Mouse (Mus musculus) thymus, postnatal 10 days (tissue): Measurements from ENCODE around the gene Lysmd1.
A peak's percentile ranks its signal among the peaks of the same experiment; 100 is the strongest.
"Not testable (repeated sequence)": the region's sequence is repeated elsewhere in the genome, so short reads cannot be mapped to it uniquely, and the experiment has no call there.

Experiments used
- DNase-seq, 2 experiments: peaks; one replicate each; pipeline ENCODE4 v3.0.0; 2021; ENCODE audit warnings: low spot score in 2 of 2

Lysmd1 gene

DNA sequence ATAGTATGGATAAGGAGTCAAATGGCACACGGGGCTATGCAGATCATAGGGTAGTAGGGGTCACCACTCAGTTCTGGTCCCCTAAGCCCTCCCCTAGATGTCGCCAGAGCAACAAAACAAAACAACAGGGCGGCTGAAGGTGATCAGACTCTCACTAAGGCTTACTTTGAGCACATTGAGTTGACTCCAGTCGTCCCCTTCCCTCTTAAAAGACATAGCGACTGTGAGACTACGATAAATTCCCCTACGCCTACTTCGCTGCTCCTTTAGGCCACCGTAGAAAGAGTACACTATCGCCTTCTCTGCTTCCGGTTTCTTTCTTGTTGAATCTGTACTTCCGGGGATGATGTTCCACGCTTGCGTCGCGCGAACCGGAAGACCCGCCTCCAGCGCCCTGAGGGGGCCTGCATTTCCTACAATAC is at the start of gene Lysmd1, which contains the start of gene Scnm1:
Gene Lysmd1 (plus strand): TSS at position 409 of the 422 bp plus-strand sequence.
Gene Scnm1 (minus strand): TSS at position 332 of the 422 bp plus-strand sequence.
- DNase-seq: peak; percentile 87 to 88

DNA sequence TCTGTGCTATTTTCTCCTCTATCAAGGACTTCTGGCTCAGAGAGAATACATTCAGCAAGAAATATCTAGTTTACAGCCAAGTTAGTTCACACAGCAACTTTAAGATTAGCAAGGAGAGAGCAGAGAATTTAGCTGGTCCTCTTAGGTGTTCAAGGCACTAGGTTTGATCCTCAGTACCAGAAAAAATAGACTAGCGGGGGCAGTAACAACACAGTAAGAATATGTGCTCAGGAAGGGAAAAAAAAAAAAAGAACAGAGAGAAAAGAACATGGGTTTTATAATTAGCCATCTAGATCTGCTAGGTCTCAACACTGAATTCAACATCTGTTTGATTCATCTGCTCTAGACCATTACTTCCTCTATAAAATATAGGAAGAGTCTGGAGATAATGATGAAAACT is 45.8 kb upstream of the Lysmd1 start:
- DNase-seq: no peak

DNA sequence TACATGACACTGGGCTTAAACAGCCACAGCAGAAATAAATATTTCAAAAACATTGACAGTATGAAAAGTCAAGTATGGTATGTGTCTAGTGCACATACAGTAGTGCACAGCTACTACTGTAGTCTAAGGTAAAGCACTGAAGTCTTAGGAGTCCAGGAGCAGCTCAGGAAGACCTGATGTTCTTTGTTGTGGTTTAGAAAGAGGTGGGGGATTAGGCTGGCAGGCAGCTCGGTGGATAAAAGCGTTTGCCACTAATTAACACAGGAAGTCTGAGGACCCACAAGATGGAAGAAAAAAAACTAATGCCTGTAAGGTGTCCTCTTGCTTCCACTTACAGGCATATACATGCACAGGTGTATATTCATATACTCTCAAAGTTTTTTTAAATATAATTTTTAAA is 33.0 kb upstream of the Lysmd1 start:
- DNase-seq: no peak

DNA sequence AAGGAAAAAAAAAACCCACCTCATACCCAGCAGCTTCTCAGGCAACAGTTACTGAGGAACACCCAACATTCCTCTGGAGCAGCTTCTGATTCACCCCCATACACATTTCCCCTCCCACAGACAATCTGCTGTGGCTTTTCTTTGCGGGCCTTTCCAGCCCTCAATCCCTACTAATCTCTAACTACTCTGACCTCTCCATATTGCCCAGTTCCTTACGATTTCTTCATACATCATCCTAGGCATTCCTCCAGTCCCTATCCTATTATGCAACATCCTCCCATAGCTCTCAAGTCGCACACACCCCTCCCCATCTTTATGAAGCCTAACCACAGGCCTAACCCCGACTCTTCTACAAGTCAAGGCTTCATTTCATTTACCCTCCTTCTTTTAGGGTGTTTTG is 28.8 kb upstream of the Lysmd1 start:
- no peak for DNase-seq

DNA sequence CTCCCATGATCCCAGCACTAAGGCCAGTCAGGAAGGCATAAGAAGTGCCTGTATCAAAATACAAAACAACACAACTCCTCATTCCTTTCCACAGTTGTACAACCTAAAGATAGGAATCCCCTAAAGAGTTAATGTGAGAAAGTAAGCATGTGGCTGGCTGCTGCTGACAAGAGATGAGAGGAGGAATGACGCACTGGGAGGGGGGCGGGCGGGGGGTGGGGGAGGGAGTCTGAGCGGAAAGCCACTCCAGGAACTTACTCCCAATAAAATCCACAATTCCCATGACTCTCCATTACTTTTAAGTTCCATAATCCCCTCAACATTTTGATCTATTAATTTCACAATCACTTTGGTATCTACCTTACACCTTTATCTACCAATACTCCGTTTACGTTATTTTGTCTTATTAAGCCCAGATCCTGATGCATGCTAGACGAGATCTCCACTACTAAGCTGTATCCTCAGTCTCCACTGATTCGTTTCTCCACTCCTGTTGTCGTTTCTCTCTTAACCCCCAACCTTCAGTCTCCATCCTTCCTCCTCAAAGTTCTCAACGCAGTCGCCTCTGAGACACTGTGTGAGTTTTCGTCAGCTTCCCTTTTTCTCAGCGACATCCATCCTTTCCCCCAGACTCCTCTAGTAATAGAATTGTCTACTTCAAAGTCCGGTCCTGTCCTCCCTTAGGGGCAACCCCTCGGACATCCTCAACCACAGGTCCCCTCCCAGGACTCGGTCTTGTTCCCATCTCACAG is 28.1 kb upstream of the Lysmd1 start:
- no peak for DNase-seq

DNA sequence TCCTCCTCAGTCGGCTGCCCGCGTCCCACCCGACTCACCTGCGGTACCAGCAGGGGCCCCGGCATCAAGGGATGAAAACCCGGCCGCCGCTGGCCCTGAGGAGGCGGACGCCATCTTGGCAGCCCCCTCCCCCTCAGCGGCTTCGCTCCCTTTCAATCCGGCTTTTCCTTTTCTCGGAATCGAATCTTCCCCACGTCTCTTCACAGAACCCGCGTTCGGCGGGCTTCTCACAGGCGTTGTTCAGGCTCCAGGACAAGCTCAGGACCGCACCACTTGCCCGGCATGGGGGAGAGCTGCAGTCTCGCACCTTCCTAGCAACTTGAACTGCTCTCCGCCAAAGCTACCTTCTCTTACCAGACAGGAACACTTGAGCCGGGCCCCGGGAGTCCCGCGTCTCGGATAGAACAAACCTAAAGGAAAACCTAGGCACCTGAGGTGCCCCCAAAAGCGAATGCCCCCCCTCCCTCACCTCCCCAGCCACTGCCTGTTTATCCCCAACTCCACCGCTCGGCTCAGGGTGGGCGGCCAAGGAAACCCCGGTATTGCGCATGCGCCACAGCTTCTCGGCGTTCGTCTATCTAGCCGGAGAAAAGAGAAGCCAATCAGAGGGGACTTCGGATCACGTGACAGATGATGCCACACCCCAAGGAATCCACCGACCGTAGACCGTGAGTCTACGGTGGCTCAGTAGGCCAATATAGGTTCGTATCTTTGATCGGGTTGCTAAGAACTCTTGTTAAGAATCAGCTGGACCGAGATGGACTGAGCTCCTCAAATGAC is 27.4 kb upstream of the Lysmd1 start, which contains the start of gene Pip5k1a:
Gene Pip5k1a (minus strand): TSS at position 593 of the 780 bp plus-strand sequence.
- peak; percentile 97 to 98 for DNase-seq

DNA sequence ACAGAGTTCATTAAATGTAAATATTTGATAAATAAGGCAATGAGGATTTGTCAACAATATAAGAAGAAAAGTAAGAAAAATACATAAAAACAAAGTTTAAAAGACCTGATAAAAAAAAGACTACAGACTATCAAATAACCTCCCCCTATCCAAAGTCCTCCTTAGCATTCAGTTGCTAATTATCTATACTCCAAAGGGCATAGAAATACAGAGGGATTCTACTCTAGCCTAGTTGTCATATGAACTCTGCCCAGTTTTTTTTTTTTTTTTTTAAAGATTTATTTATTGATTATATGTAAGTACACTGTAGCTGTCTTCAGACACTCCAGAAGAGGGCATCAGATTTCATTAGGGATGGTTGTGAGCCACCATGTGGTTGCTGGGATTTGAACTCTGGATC is 26.6 kb upstream of the Lysmd1 start:
- DNase-seq: not testable (repeated sequence)

DNA sequence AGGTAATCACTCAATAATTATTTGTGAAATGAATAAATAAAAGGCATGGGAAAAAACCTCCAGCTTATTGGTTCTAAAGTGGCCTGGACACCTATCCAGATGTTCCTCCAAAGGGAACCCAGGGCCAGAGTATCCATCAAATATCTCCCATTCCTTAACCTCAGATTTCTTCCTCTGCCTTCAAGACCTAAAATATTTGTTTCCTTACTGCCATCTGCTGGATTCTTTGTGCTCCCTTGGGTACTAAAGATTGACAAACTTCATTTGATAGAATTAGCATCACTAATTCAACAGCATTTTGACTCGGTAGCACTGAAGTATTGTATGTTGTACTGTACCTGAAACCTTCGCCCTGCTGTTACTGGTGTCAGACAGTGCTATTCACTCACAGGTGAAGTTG is 26.0 kb upstream of the Lysmd1 start:
- no peak for DNase-seq

DNA sequence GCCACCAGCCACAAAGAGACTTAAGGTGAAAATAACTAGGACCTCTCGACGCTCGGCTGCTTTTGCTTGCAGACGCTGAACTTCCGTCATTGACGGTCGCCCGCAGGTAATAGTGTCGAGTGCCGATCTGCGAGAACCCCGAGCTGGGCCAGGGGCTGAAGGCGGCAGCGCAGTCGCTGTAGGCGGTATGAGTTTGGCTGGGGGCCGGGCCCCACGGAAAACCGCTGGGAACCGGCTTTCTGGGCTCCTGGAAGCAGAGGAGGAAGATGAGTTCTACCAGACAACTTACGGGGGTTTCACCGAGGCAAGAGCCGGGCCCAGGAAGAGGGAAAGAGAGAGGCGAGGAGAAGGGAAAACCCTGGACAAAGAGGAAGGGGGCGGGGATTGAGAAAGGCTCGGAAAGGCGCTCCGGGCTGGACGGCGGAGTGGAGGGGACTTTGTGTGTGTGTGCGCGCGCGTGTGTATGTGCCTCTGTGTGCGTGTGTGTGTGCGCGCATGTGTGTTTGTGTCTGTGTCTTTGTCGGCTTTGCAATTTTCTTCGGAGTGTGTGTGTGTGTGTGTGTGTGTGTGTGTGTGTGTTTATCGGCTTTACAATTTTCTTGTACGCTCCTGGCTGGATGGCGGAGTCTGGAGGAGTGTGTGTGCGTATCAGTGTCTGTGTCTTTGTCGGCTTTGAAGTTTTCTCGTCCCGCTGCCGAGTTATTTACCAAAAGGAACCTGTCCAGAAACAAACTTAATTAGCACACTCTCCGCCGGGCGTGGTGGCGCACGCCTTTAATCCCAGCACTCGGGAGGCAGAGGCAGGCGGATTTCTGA is 22.8 kb upstream of the Lysmd1 start, which contains the start of gene Vps72:
Gene Vps72 (plus strand): TSS at position 112 of the 816 bp plus-strand sequence.
- peak; percentile 80 to 82 for DNase-seq

DNA sequence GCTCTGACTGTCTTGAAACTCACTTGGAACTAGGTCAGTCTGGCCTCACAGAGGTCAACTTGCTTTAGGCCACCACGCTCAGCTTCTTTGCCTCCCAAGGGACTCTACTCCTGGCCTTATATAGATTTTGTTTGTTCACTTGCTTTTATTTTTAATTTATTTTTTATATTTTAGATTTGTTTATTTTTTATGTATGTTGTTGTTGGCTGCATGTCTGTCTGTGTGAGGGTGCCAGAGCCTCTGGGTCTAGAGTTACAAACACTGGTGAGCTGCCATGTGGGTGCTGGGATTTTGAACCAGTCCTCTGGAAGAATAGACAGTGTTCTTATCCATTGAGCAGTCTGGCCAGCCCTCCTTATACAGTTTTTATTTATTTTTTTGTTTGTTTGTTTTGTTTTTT is 21.1 kb upstream of the Lysmd1 start:
- DNase-seq: no peak

DNA sequence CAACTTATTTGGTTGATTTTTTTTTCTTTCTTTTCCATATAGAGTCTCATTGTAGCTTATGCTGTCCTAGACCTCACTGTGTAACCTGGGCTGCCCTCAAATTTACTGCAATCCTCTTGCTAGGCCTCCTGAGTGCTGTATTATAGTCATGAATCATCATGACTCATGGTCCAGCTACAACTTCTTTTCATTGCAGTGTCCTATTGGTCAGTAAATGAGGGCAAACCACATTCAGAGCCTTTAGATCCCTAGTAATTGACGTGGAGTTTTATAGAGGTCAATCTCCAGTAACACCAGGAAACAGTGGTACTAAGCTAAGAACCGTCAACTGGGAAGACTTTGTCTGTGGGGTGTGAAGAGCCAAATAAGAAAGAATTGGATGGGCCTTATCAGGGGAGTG is 16.1 kb upstream of the Lysmd1 start:
- DNase-seq: no peak

DNA sequence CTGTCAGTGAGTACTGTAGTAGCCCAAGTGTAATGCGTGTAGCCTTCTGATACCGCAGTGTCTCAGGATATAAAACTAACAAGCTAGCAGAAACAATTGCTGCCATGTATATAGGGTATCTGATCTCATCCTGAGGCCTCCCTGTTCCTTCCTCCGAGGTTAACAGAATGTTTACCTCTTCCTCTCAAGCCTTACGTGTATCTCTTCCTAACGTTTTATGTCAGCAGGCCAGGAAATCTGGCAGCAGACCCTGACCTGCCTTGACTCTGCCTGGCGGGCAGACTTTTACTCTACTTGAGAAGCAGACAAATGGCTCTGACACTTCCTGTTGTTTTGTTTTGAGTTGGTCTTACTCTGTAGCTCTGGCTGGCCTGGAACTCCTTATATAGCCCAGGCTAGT is 12.3 kb upstream of the Lysmd1 start:
- DNase-seq: no peak

DNA sequence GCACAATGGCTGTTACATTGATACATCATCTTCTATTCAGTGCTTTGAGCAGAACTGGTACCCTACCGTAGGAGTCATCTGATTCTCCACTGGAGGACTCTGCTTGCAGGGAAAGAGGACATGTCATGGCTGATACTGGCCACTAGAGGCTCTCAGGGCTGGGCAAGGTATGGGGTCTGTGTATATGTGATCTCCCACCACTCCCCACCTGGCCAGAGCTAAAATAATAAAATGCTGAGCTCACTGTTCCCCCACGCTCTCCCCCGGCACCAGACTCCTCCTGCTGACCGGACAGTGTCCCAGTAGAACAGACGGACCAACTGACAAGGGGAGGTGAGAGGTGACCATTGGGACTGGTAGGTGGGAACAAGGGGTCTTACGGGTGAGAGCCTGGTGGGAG is 9.6 kb upstream of the Lysmd1 start, which contains the start of gene Tmod4:
Gene Tmod4 (plus strand): TSS at position 231 of the 400 bp plus-strand sequence.
- peak in 1 of 2 experiments; percentile 29 for DNase-seq

DNA sequence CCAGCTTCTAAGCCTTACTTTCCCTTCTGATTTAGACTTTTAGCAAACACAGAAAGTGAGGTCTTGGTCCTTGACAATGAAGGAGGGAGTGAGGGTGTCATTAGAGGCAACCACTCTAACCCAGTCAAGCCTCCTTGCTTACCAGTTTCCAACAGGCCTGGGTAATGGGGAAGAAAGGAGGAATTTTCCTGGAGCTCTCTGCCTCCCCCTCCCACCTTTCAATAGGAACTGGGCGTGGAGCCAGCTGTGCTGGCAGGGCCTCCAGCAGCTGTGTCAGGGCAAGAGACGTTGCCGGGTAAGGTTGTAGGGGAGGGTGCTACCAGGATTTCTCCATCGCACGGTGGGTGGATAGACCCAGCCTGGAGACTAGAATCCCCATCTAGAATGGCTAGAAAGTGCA is 8.9 kb upstream of the Lysmd1 start:
- no peak for DNase-seq

DNA sequence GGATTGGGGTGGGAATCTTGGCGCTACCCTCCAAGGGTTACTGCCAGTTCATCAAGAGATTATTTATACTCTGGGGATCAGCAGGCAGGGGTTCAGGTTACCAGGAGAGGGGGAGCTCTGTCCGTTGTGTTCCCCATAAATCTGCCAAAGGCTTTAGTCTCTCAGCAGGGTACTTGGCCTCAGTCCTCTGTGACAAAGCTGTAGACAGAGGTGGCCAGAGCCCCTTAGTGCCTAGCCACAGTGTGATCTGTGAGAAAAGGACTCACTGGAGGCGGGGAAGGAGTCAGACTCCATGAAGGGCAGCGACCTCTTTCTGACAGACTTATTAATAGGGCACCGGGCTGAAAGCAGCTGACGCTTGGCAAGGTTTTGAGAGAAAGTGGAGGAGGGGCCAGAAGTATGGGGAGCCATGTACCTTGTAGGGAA is 4.6 kb upstream of the Lysmd1 start:
- DNase-seq: no peak

DNA sequence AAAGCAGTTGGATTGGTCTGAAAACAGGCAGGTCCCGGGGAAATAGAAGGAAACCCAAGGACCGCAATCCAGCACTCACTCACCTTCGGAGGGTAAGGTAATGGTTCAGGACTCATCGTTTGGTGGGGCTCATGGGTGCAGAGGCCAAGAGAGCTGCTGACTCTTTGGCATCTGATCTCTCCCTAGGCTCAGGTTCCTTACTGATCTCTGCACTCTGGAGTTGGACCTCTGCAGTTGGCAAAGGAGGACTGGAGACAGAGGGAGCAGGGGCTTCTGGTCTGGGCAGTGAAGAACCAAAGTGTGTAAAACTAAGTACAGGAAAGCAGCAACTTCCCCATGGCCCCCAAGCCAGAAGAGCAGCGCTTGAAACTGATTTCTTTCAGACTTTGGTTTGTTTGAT is 3.8 kb upstream of the Lysmd1 start:
- no peak for DNase-seq

DNA sequence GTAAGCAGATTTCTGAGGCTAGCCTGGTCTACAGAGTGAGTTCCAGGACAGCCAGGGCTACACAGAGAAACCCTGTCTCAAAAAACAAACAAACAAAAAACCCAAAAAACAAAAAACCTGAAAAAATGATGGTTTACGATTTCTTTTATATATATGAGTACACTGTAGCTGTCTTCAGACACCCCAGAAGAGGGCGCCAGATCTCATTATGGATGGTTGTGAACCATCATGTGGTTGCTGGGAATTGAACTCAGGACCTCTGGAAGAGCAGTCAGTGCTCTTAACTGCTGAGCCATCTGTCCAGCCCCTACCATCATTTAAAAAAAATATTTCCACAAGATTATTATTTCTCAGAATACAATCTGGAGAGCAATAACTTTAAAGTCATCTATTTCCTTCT is 1.5 kb upstream of the Lysmd1 start:
- DNase-seq: not testable (repeated sequence)

DNA sequence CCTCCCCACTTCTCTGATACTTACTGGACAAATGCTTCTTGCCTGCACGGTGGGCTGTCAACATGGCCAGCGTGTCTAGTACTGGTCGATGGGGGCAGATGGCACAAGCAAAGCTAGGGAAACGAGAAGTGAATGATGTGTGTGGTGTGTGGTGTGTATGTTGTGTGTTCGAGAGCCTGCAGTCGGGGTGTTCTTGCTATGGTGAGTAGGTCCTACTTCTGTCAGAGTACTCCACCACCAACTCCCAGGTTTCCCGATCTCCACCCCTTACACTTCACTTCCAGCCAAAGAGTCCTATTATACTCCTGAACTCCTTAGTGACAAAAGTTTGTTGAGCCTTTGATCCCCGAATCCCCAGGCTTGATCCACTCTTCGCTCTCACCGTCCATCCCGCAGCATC is 712 bp upstream of the Lysmd1 start:
- no peak for DNase-seq

DNA sequence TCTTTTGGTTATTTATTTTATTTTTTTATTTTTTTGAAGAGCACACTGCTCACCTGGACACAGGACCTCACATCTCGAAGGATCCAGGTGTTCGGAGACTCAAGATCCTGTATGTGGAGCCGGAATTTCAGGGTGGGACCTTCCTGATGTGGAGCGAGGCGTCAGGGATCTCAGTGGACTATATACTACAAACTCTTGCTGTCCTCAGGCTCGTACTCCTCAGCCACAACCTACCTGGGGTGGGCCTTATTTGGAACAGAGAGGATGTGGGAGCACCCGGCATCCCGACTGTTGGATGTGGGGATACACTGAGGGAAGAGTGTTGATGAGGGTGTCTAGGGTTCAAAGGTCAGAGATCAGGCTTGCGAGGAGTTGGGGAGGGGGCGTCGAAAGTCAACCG is 245 bp downstream of the Lysmd1 start:
- not testable (repeated sequence) for DNase-seq

DNA sequence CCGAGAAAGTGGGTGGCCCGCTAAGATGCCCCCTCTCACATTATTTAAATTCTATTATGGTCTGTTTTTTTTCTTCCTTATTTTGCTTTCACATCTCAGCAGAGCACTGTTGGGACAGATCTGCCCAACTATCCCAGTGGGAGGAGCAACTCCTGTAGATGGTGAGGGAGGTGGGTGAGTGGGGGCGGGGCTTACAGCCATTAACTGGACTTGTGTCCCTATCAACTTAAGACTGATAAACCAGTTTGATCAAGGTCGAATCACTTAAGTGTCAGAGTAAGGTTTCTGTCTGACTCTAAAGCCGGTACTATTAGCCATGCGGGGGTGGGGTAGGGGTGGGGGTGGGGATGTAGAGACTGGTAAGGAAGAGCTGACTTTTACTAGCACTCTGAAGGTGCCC is 1.1 kb downstream of the Lysmd1 start:
- DNase-seq: peak; percentile 20 to 26

DNA sequence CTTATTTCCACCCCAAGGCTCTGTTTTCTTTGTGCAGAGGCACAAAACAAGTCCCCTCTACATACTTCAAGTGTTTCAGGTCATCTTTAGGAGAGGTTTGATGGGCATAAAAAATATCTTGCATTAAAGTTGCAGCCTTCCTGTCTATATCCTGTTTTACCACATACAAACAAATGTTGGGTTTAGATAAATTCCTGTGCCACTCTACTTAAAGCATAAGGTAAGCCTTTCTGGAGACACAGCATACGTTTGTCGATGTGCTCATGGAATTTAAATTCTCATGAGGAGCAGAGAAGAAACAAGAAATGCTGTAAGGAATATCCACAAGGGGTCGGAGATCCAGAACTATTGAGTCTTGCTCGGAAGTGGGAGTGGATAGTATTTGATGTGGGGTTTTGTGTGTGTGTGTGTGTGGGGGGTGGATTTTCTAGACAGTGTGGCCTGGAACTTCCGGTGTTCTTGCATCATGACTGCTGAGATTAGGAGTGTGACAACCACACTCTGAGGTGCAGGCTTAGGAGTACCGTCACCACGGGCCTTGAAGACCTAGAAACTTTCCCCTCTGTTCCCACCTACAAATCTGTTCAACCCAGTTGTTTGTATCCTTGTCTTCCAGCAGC is 1.7 kb downstream of the Lysmd1 start:
- DNase-seq: peak in 1 of 2 experiments; percentile 13
